Comparison of ENCODE assay signal across 28 mouse cellular contexts in the genomic region with DNA sequence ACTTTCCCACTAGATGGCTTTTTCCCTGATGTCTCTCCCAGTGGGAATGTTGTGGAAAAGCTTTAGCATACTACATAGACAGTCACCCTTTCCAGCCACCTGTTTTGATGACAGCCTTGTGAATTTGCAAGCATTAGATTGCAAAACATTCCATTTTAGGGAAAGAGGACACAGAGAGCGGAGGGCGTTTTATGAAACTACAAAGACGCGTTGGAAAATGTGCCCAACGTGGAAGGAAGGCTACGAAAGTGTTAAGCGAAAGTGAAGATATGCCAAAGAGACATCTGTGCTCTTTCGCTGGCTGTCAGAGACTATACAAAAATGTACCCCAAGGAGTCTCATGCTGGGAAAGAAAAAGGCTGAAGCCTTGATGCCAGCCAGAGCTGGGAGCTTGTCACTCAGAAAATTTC.
A peak's percentile ranks its signal among the peaks of the same experiment; 100 is the strongest.
DNase-seq lines count a peak whose midpoint lies in the region; ATAC-seq and TF ChIP-seq lines count a peak whose summit lies in the region.
"Had no signal": no experiment of that assay in that cellular context is flagged by ENCODE, and none has a peak within 500 bp of the region (broad histone marks: within the 10 kb centered on the region; RNA-seq: fewer than 3 reads in every experiment).

No protein-coding gene starts in this region.

- 0 out of 2 replicates have a peak, but pooled peaks cover 3% of the 10 kb centered on the region for H3K9me3 ChIP-seq in forebrain, embryonic 13.5 days (replicated peaks)
- peaks cover 5% of the 10 kb centered on the region; the same call in 1 of the 2 replicates for H3K9me3 ChIP-seq in forebrain, embryonic 10.5 days
- no peaks in the 10 kb centered on the region for H3K9me3 ChIP-seq in hindbrain, postnatal 0 days (ENCODE audit: low read length)
- H3K9me3 ChIP-seq in hindbrain, embryonic 12.5 days (replicated peaks): no peaks in the 10 kb centered on the region; the same call in 1 of the 2 replicates
- H3K9me3 ChIP-seq: embryonic facial prominence, embryonic 10.5 days; embryonic facial prominence, embryonic 15.5 days; liver, embryonic 13.5 days; stomach, embryonic 15.5 days had no signal

- ATAC-seq in forebrain, embryonic 13.5 days: peak; percentile 70; the same call in 1 of the 2 replicates
- no peak for ATAC-seq in hindbrain, postnatal 0 days
- ATAC-seq in hindbrain, embryonic 12.5 days (ENCODE audit: low FRiP score): no peak
- ATAC-seq: intestine, embryonic 16.5 days had no signal

- no peak overlapping the region for H3K4me3 ChIP-seq in forebrain, embryonic 13.5 days
- no peak overlapping the region for H3K4me3 ChIP-seq in forebrain, embryonic 10.5 days
- no peak overlapping the region for H3K4me3 ChIP-seq in hindbrain, postnatal 0 days (ENCODE audit: low read length)
- no peak overlapping the region for H3K4me3 ChIP-seq in hindbrain, embryonic 12.5 days
- H3K4me3 ChIP-seq in kidney, adult 2 months (ENCODE audit: insufficient read depth, low read depth, low read length): no peak overlapping the region
- H3K4me3 ChIP-seq: embryonic facial prominence, embryonic 10.5 days; embryonic facial prominence, embryonic 15.5 days; left cerebral cortex, adult 2 months; limb, embryonic 13.5 days; liver, embryonic 13.5 days; stomach, embryonic 15.5 days had no signal

- H3K36me3 ChIP-seq in forebrain, embryonic 13.5 days (ENCODE audit: poor library complexity, severe bottlenecking): no peaks in the 10 kb centered on the region
- H3K36me3 ChIP-seq in forebrain, embryonic 10.5 days (replicated peaks): no peaks in the 10 kb centered on the region
- H3K36me3 ChIP-seq in hindbrain, postnatal 0 days (ENCODE audit: insufficient read depth, low read length): no peaks in the 10 kb centered on the region
- H3K36me3 ChIP-seq in hindbrain, embryonic 12.5 days: no peaks in the 10 kb centered on the region
- no peaks in the 10 kb centered on the region for H3K36me3 ChIP-seq in kidney, adult 2 months (ENCODE audit: control insufficient read depth, insufficient read depth, low read length)
- H3K36me3 ChIP-seq: embryonic facial prominence, embryonic 10.5 days; embryonic facial prominence, embryonic 15.5 days; G1E; limb, embryonic 13.5 days; liver, embryonic 13.5 days; stomach, embryonic 15.5 days had no signal

- no peaks in the 10 kb centered on the region for H3K4me1 ChIP-seq in forebrain, embryonic 13.5 days
- H3K4me1 ChIP-seq in forebrain, embryonic 10.5 days: no peaks in the 10 kb centered on the region
- H3K4me1 ChIP-seq in hindbrain, postnatal 0 days (ENCODE audit: insufficient read depth, low read length): 0 out of 2 replicates have a peak, but pooled peaks cover 4% of the 10 kb centered on the region
- H3K4me1 ChIP-seq in hindbrain, embryonic 12.5 days: no peaks in the 10 kb centered on the region
- no peaks in the 10 kb centered on the region for H3K4me1 ChIP-seq in kidney, adult 2 months (ENCODE audit: control insufficient read depth, insufficient read depth, low read length)
- H3K4me1 ChIP-seq: embryonic facial prominence, embryonic 10.5 days; embryonic facial prominence, embryonic 15.5 days; limb, embryonic 13.5 days; liver, embryonic 13.5 days; stomach, embryonic 15.5 days had no signal

- TF ChIP-seq CTCF in hindbrain, postnatal 0 days (IDR thresholded peaks at IDR 0.05; ENCODE audit: low read depth): no peak
- no peak for TF ChIP-seq CTCF in kidney, adult 2 months (conservative IDR thresholded peaks at IDR 0.05; ENCODE audit: insufficient read depth, insufficient read length, low read depth, low read length)

- DNase-seq in forebrain, embryonic 10.5 days (ENCODE audit: extremely low spot score, low spot score): no peak
- peak; percentile 32 for DNase-seq in hindbrain, postnatal 0 days (ENCODE audit: low spot score)
- DNase-seq in right cerebral cortex, adult 18-20 months: peak; percentile 16
- DNase-seq in right cerebral cortex, postnatal 14 days: no peak
- DNase-seq in frontal cortex, adult 2 months (ENCODE audit: extremely low spot score in 1 of 2, low spot score in 1 of 2): peak; percentile 10 to 41
- DNase-seq in kidney, adult 2 months: no peak
- DNase-seq: adrenal gland, adult 8-10 months; cerebellum, adult 18-20 months; cerebellum, postnatal 14 days; gastrocnemius, postnatal 10 days; heart, postnatal 14 days; kidney, adult 9 months; kidney, postnatal 10 days; liver, embryonic 13.5 days; lung, adult 18-20 months; lung, postnatal 10 days; midbrain, embryonic 14.5 days; thymus, adult 18-20 months; thymus, postnatal 25 days had no signal

- TF ChIP-seq POLR2A in kidney, adult 2 months (IDR thresholded peaks at IDR 0.05; ENCODE audit: low read depth, low read length): no peak

- H3K9ac ChIP-seq in forebrain, embryonic 13.5 days: no peak overlapping the region
- no peak overlapping the region for H3K9ac ChIP-seq in hindbrain, postnatal 0 days (replicated peaks; ENCODE audit: low read length)
- H3K9ac ChIP-seq in hindbrain, embryonic 12.5 days: no peak overlapping the region
- H3K9ac ChIP-seq: embryonic facial prominence, embryonic 15.5 days; limb, embryonic 13.5 days; liver, embryonic 13.5 days; stomach, embryonic 15.5 days had no signal

- H3K27me3 ChIP-seq in forebrain, embryonic 13.5 days: no peaks in the 10 kb centered on the region
- no peaks in the 10 kb centered on the region for H3K27me3 ChIP-seq in forebrain, embryonic 10.5 days (ENCODE audit: poor library complexity, severe bottlenecking)
- H3K27me3 ChIP-seq in hindbrain, postnatal 0 days (ENCODE audit: insufficient read depth, low read length): no peaks in the 10 kb centered on the region
- no peaks in the 10 kb centered on the region for H3K27me3 ChIP-seq in hindbrain, embryonic 12.5 days
- no peaks in the 10 kb centered on the region for H3K27me3 ChIP-seq in kidney, adult 2 months (replicated peaks; ENCODE audit: control insufficient read depth, insufficient read depth, low read length)
- H3K27me3 ChIP-seq: embryonic facial prominence, embryonic 15.5 days; limb, embryonic 13.5 days; liver, embryonic 13.5 days; stomach, embryonic 15.5 days had no signal

- WGBS in forebrain, embryonic 13.5 days: 83% methylated on average over 8 of the region's 8 CpGs
- WGBS in forebrain, embryonic 10.5 days: 94% methylated on average over 8 of the region's 8 CpGs
- 60% methylated on average over 8 of the region's 8 CpGs for WGBS in hindbrain, postnatal 0 days
- 91% methylated on average over 8 of the region's 8 CpGs for WGBS in hindbrain, embryonic 12.5 days
- WGBS in kidney, adult 2 months: 89% methylated on average over 8 of the region's 8 CpGs

- H3K27ac ChIP-seq in forebrain, embryonic 13.5 days: 0 out of 2 replicates have a peak overlapping the region, but pooled peaks have one; percentile 15
- H3K27ac ChIP-seq in forebrain, embryonic 10.5 days: no peak overlapping the region
- no peak overlapping the region for H3K27ac ChIP-seq in hindbrain, postnatal 0 days
- H3K27ac ChIP-seq in hindbrain, embryonic 12.5 days: no peak overlapping the region
- H3K27ac ChIP-seq in kidney, adult 2 months (ENCODE audit: insufficient read depth, low read depth, low read length): no peak overlapping the region
- H3K27ac ChIP-seq: embryonic facial prominence, embryonic 10.5 days; embryonic facial prominence, embryonic 15.5 days; left cerebral cortex, adult 2 months; limb, embryonic 13.5 days; liver, embryonic 13.5 days; stomach, embryonic 15.5 days had no signal

- H3K4me2 ChIP-seq in forebrain, embryonic 13.5 days: no peak overlapping the region
- no peak overlapping the region for H3K4me2 ChIP-seq in hindbrain, postnatal 0 days (ENCODE audit: low read depth, low read length)
- no peak overlapping the region for H3K4me2 ChIP-seq in hindbrain, embryonic 12.5 days (replicated peaks)
- H3K4me2 ChIP-seq: embryonic facial prominence, embryonic 15.5 days; limb, embryonic 13.5 days; liver, embryonic 13.5 days; stomach, embryonic 15.5 days had no signal

Comparison
In these comparisons a context has a peak if more than half of its experiments do, and no peak if none do; other contexts are left out.
1. DNase-seq: peak in hindbrain, postnatal 0 days (single experiment), right cerebral cortex, adult 18-20 months (single experiment) and frontal cortex, adult 2 months (2 of 2); none in forebrain, embryonic 10.5 days (single experiment), right cerebral cortex, postnatal 14 days (single experiment) and kidney, adult 2 months (single experiment).